Mouse (Mus musculus) spleen, postnatal 4 days (tissue): ENCODE data around the gene 4930568D16Rik.
A peak's percentile ranks its signal among the peaks of the same experiment; 100 is the strongest.

Experiments
- DNase-seq, 2 experiments: peaks; one replicate each; pipeline ENCODE4 v3.0.0; 2022; ENCODE audit warnings: low spot score in 2 of 2

The 4930568D16Rik gene

DNA sequence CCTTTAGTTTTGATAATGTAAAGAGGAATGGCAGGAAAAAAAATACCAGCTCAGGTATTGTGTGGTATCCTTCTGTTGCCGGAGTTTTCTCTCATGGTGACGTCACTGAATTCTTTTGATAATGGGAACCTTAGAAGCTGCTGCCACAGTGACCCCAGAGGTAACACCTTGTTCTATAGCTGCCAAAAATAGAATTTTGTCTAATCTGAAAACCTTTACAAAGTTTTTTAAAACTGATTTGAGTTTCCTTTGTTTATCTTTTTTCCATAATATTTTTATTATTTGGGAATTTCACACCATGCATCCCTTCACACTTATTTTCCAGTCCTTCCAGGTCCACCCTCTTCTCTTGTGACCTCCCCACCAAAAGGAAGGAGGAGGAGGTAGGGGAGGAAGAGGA is at the start of gene 4930568D16Rik:
TSS of gene 4930568D16Rik (minus strand) at position 101 of the 400 bp plus-strand sequence.
- DNase-seq: no peak

DNA sequence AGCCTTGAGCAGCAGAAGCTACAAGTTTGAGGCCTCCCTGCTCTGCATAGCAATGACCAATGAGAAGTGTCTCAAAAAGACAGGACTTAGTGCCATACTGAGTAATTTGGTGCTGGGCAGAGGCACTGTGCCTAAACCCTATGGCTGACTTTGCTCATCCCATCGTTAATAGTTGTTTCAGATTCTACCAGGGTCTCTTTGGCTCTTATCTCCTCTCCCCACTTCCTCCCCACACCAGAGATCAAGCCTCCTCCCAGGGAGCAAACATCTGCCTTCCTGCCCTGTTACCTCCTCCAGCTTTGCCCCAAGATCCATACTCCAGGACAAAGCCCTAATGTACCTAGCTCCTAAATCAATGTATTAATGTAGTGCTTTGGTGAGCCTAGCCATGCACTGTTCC is 49.7 kb upstream of the 4930568D16Rik start:
- DNase-seq: no peak

DNA sequence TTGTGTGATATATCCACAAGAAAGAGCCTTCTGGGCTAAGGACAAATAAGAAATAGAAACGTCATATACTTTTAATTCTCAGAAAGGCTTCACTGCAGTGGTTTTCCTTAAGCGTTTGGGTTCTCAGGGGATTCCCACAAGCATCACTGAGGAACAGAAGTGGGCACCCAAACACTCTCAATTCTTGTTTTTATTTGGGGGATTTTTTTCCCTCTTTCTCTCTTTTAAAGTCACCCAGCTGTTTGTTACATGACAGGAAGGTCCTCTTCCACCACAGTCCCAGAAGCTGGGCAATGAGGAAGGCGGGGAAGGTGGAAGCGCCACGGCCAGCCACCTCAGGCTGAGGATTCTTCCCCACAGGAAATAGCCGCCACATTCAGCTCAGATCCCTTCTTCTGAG is 48.9 kb upstream of the 4930568D16Rik start:
- no peak for DNase-seq

DNA sequence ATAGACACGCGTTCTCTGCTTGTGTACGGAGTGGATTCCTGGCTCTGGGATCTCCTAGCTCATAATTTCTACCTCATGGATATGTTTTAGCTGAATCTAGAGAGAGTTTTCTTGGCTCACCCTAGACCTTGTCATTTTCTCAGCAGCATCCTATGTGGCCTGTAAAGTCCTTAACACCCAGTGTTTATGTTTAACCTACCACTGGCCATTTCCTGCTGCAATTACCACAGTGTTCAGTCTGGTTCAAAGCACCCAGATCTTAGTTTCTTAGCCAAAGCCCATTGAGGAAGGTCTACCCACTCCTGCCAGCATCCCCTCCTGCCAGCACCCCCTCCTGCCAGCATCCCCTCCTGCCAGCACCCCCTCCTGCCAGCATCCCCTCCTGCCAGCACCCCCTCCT is 45.3 kb upstream of the 4930568D16Rik start:
- DNase-seq: no peak

DNA sequence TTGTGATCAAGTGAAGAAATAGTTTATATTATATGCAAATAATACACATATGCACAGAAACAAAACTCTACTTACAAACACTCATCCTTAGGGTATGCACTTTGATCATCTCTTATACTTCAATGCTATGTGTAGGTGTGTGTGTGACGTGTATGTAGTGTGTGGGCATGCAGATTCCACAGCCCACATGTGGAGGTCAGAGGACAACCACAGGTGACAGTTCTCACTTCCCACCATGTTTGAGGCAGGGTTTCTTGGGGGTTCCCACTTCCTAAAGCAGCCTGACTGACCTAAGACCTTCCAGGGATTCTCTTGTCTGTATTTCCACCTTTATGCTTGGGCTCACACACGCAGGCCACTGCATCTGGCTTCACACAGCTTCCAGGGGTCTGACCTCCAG is 44.7 kb upstream of the 4930568D16Rik start:
- DNase-seq: no peak

DNA sequence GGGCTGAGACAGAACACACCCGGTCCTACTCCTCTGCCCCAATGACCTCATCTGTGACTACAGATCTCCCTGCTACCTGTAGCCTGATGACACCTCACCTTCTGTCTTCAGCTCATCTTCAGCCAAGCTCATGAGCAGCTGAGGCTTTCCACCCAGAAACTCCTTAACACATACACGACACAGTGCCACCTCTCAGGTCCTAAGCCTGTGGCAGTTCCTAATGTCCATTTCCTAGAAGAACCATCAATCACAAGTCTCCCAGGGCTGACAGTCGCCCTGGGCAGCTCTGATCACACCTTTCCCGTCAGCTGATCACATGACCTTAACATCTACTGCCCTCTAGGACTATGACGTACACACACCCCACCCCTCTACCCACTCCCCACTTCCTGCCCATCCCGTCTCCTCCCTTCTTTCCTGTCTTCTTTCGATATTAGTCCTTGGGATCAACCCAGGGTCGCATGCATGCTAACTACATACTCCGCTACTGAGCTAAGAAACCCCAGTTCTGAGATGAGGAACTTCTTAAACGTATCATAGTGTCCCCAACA is 44.2 kb upstream of the 4930568D16Rik start:
- DNase-seq: no peak

DNA sequence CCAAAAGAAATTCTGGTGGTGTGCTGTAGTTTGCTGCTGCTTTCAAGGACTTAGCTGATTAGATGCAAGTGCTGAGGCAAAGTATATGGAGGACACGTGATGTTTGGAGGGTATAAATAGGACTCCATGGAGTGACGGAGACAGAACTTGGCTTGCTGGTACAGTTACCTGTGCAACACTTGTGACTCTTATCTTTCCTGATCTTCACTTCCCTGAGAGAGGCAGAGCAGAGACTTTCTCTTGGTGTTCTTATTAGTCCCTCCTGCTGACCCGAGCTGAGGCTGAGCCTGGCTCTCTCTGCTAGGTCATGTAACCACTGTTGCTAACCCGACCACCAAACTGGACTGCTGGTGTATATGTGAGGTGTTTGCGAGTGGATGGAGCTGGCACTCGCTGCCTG is 41.9 kb upstream of the 4930568D16Rik start:
- DNase-seq: no peak

DNA sequence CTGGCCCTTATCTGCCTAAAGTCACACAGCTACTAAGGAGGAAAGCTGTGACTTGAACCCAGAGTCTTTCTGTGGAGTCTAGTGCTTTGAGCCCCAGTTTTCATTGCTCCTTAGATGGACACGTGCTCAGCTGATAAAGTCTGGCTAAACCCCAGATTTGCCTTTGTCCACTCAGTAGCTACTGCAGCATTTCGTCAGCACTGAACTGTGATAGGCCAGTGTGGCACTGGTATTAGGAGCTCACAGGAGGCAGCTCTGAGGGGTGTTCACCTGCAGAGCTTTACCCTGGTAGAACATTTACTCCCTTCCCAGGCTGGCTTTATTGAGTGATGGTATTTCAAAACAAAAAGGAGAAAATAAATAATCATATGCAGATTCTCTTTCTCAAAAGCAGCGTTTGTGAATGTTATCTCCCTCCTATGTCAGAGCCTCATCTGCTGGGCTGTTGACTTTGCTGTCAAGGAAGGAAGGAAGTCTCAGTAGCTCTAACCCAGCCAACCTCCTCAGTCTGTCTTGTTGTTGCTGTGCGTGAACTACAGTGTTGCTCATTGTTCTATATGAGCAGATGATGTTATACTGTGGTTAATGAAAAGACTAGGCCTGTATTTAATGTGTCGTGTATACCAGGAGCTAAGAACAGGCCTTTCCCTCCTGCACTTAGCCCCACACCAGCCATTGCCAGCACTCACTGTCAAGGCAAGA is 41.0 kb upstream of the 4930568D16Rik start:
- DNase-seq: no peak

DNA sequence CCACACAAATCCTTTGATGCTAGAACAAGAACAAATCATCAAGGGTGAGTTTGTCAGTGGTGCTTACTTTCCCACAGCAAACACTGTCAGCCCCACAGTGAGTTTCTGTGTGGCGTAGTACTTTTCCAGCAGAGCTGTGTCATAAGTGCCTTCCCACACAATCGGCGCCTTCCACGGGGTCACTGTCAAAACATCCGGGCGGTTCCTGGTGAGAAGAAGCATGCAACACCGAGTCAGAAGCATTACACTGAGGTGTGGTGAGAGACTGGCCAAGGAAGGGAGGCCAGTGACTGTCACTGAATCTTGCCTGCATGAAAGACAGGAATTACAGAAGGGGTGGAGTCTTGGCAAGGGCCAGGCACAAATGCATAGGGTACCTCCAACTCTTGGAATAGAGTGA is 40.3 kb upstream of the 4930568D16Rik start:
- peak in 1 of 2 experiments; percentile 59 for DNase-seq

DNA sequence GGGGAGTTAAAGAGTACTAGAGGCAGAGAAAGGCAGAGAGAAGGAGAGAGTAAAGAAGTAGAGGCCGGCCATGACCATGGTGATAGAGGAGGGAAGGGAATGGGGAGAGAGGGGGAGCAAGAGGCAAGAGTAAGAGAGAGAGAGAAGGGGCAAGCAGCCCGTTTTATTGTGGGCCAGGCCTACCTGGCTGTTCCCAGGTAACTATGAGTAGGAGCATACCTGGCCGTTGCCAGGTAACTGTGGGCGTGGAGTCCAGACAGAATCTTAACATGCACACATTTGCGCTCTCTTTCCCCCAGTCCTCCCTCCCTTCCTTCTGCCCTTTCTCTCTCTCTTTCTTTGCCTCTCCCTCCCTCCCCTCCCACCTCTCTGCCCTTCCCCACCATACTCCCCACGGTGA is 39.7 kb upstream of the 4930568D16Rik start:
- peak in 1 of 2 experiments; percentile 44 for DNase-seq

DNA sequence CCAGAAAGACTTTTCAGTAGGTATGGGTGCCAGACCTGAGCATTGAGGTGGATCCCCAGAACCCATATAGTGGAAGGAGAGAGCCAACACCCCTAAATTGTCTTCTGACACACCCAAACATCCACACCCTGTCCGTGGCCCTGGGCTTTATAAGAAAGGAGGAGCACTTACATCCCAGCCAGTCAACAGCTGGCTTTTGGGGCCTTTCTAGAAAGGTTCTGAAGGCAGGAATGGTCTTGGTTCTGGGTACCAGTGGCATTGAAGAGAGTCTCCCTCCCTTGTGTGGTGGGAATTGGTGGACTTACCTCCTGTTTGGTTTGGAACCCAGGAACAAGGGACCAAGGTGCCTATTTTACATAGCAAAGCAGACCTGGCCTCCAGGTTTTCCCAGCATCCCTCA is 39.1 kb upstream of the 4930568D16Rik start:
- DNase-seq: no peak

DNA sequence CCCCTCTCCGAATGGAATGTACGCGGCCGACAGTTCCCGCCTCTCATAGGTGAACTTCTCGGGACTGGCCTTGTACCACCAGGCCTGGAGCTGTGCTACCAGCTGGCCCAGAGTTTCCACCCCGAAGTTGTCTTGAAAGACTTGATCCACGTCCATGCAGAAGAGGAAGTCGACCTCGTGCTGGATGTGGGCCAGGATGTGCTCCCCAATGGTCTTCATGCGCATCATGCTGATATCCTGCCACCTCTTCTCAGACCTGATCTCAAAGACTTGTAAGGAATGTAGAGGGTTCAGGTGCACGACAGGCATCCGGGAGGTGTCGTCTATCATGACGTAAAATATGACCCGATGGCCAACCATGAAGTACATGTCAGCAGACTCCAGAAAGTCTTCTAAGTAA is 34.9 kb upstream of the 4930568D16Rik start:
- peak in 1 of 2 experiments; percentile 45 for DNase-seq

DNA sequence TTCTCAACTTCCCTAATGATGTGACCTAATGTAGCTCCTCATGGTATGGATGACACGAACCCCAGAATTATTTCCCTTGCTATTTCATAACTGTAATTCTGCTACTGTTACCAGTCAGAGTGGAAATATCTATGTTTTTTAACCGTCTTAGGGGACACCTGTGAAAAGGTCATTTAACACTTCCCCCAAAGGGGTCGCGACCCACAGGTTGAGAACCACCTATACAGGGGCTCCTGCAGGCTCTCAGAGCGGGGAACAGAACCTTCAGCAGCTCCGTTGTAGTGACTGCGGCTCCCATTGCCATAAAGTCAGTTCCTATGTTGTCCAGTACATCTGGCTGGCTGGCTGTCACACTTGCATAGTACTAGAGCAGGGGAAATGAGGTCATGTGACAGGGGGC is 33.2 kb upstream of the 4930568D16Rik start:
- peak in 1 of 2 experiments; percentile 49 for DNase-seq

DNA sequence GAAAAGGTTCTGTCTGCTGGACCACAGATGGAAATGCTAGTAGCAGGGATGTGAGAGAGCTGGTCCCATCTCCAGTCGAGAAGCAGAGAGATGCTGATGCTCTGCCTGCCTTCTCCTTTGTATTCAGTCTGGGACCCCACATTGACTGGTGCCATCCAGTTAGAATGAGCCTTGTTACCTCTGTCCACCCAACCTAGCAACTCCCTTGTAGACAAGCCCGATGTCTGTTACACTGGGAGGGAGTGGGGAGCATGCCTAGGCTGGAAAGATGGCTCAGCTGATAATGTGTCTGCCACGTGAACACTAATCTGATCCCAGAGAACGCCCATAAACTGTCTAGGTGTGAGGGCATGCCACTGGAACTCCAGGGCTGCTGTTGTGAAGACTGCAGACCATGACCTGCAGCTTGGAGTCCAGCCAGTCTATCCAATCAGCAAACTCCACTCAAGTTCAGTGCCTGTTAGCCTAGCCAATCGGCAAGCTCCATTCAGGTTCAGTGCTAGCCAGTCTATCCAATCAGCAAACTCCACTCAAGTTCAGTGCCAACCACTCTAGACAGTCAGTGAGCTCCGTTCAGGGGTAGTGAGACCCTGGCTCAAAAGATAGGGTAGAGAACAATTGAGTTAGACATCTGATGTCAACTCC is 30.8 kb upstream of the 4930568D16Rik start:
- DNase-seq: peak in 1 of 2 experiments; percentile 54

DNA sequence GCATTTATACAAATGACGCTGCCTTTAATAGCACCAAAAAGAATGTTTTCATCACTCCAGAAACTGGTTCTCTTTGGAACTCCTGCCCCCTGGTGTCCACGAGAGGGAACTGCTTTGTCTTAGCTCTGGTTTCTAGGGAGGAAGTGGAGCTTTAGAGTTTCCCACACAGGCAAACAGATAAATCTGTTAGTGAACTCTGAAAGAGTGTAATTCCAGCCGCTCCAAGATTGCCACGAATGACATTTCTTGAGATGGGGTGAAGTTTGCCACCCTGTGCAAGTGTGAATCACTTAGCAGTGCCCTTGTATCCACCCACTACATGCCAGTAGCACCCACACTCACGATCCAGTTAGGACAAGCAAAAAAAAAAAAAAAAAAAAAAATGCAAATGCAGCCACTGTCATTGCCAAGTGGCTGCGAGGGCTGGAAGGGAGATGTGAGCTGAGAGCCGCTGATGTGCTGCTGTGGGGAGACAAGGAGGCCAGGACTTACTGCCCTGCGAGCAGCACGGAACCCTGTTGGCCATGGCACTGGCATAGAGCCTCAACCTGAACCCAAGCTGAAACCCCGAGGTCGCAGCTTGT is 30.2 kb upstream of the 4930568D16Rik start:
- DNase-seq: peak; percentile 62 to 81

DNA sequence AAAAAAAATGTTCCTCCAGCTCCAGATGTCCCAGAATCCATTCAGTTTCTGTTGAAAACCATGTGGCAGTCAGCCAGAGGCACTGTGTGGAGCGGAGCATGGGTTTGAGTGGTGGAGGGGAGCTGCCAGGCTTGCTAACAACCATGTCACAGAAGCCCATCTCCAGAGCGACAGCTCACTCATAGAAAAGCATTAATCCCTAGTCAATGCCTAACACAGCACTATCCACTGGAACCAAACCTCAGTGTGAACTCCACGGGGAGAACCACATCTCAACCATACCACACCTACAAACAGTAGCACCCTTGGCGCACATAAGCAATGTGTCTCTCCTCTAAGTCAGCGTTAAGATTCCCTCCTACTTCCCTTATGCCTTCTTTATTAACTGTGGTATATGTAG is 29.6 kb upstream of the 4930568D16Rik start, which contains the start of gene 4930402F06Rik:
TSS of gene 4930402F06Rik (minus strand) at position 80 of the 400 bp plus-strand sequence.
- peak in 1 of 2 experiments; percentile 51 for DNase-seq

DNA sequence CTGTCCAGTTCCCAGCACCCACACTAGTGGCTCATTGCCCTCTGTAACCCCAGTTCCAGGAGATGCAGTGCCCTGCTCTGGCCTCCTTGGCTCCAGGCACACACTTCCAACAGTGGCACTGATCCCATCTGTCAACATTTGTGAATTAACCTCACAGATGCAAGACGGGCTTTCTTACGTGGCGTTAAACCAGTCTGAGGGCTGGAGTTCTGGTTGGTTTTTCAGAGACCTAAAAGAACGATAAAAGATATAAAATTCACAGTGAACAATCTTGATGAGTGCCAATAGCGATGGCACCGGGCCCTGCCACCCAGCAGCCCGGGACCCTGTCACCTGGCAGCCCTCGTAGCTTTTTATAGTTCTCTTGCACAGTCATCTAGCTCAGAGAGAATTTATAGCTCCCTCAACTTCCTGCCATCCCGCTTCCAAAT is 17.9 kb upstream of the 4930568D16Rik start:
- no peak for DNase-seq

DNA sequence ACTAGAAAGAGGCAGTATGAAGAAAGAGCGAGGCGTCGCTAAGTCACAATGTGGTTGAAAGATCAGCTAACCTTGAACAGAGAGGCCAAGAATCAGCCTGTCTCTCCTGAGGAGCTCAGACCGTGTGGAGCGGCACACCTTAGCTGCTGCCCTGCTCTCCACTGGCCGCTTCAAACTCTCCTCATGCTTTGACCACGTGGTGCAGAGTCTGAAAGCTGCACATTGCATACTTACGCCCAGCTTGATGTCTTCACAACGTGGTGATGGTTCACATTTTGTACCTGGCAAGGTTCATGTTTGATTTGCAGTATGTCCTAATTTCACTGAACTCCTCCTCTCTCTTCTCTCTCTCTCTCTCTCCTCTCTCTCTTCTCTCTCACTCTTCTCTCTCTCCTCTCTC is 11.8 kb upstream of the 4930568D16Rik start:
- DNase-seq: peak in 1 of 2 experiments; percentile 37

DNA sequence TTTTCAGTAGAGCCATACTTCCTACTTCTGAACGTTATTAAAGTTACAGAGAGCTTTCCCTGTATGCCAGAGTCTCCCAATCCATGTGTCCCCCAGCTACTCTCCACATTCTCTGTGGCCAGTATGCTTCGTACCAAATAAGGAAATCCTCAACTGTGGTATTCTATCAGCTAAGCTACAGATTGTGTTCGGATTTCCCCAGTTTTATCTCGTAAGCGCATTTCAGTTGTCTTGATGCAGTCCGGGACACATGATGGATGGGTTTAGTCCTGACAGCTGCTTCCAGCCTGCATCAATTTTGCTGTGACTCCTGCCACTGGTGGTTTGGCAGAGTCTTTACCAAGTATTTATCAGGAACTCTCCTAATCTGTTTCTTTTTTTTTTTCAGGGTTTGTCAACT is 10.1 kb upstream of the 4930568D16Rik start:
- DNase-seq: peak in 1 of 2 experiments; percentile 46

DNA sequence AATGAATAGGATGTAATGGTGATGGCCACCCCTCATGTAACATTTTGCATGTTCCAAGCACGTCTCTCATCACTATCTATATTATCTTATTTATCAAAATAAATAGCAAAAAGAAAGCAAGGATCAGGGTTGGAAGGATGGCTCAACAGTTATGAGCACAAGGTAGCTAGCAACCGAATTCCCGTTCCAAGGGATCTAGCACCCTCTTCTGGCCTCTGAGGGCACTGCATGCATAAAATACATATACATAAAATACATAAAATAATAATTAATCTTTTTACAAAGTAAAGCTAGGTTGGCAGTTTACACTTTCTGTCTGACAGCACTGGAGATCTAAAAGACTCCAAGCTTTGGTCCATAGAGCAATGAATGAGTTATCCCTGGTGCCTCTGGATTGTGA is 5.5 kb upstream of the 4930568D16Rik start:
- peak; percentile 51 to 80 for DNase-seq

DNA sequence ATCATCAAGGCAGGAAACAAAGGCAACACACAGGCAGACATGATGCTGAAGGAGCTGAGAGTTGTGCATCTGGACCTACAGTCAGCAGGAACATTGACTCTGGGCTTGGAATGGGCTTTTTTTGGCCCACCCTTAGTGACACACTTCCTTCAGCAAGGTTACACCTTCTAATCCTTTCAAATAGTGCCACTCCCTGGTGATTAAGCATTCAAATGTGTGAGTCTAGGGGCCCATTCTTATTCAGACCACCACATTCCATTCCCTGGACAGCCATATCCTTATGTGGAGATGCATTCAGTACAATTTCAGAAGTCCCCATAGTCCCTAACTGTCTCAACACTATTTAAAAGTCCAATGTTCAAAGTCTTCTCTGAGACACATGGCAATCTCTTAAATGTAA is 3.2 kb upstream of the 4930568D16Rik start:
- DNase-seq: no peak

DNA sequence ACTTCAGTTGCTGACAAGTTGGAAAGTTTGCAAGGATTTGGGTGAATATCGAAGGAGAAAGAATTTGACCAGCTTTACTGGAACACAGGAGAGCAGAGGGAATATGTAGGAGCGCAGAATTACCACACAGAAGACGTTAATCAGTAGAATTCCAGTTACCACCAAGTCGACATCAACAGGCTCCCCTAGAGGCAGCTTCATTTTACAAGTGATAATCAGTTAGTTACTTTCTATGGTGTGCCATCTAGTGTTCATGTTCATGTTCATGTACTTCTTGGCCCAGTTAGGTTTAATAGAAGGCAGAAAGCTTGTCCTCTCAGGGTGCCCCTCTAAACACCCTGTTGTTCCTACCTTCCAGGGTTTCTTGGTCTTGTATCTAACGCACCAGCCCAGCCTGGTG is 18.3 kb downstream of the 4930568D16Rik start:
- DNase-seq: no peak

DNA sequence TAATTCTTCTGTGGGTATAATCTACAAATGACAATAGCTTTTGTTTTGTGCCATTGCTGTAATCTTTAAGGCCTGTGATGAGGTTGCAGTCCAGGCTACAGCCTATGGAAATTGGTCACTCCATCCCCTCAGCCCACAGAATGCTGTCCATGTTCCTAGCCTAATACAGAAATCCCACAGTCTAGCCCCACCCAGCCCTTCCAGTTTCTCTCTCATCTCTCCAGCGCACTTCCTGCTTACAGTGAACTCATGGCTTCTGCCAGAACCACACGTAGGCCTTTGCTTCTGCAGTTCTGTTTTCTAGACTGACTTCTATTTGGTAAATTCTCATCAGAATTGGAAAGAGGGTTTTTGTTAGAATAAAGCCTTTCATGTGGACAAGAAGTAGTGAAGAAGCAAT is 21.5 kb downstream of the 4930568D16Rik start:
- DNase-seq: peak in 1 of 2 experiments; percentile 51
